Mouse (Mus musculus): ENCODE measurements around the gene Fbln7.

DNA sequence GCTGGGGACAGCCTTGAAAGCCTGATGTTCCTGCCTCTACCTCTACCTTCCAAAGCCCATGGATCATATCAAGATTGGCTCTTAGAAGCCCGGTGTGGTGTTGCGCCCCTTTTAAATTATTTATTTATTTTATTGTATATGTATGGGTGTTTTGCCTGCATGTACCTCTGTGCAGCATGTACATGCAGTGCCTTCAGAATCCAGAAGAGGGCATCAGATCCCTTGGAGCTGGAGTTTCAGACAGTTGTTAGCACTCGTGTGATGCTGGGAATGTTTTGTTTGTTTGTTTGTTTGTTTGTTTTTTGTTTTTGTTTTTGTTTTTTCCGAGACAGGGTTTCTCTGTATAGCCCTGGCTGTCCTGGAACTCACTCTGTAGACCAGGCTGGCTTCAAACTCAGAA lies 18.5 kb downstream of the Fbln7 start:
- no peak for TF ChIP-seq CTCF (IDR thresholded peaks at IDR 0.05; ENCODE audit: borderline replicate concordance, control insufficient read depth, extremely low read depth, insufficient read depth, low read length, poor library complexity)
- TF ChIP-seq POLR2A (IDR thresholded peaks at IDR 0.05; ENCODE audit: control insufficient read depth, extremely low read depth, insufficient read depth, low read length, poor library complexity), result no peak

Data from thymus, adult 2 months (tissue).